Mouse (Mus musculus) hindbrain, embryonic 14.5 days (tissue): ENCODE measurements around the gene Abat. TPM values are rescaled to one million over a fixed set of nuclear protein-coding genes. Genes with fewer than 3 reads are reported as not detected.

Source experiments
- ATAC-seq: fragments of 200-750 bp; cut with Nextera tagmentation; 2 replicates; pipeline ENCODE4 v1.8.0; 2017; ENCODE audit warnings: moderate number of reproducible peaks, mild to moderate bottlenecking, moderate TSS enrichment, moderate library complexity; ENCODE audit not compliant: low FRiP score
- DNase-seq: peaks from one replicate; pipeline ENCODE4 v3.0.0-alpha.2; 2015; ENCODE audit warnings: low spot score
- H3K27ac ChIP-seq: fragments of 300-500 bp; sonication (generic); 2 replicates; pipeline ENCODE4 v1.5.1; 2014; ENCODE audit warnings: mild to moderate bottlenecking, moderate library complexity
- H3K27me3 ChIP-seq: fragments of 300-500 bp; sonication (generic); 2 replicates; pipeline ENCODE4 v1.6.1; 2014; ENCODE audit warnings: mild to moderate bottlenecking, low read length, mixed read lengths; ENCODE audit not compliant: control insufficient read depth, insufficient read depth
- H3K36me3 ChIP-seq: fragments of 300-500 bp; sonication (generic); replicated peaks from 2 replicates; pipeline ENCODE4 v1.6.1; 2014; ENCODE audit not compliant: control insufficient read depth, insufficient read depth
- H3K4me1 ChIP-seq: fragments of 300-500 bp; sonication (generic); replicated peaks from 2 replicates; pipeline ENCODE4 v1.6.1; 2014; ENCODE audit warnings: antibody characterized with exemption, low read length, mixed read lengths; ENCODE audit not compliant: control insufficient read depth, insufficient read depth
- H3K4me2 ChIP-seq: fragments of 300-500 bp; sonication (generic); replicated peaks from 2 replicates; pipeline ENCODE4 v1.6.1; 2014; ENCODE audit warnings: mild to moderate bottlenecking, moderate library complexity
- H3K4me3 ChIP-seq: fragments of 300-500 bp; sonication (generic); replicated peaks from 2 replicates; pipeline ENCODE4 v1.5.1; 2014; ENCODE audit warnings: mild to moderate bottlenecking, low read length
- H3K9ac ChIP-seq: fragments of 300-500 bp; sonication (generic); 2 replicates; pipeline ENCODE4 v1.6.1; 2014
- H3K9me3 ChIP-seq: fragments of 300-500 bp; sonication (generic); 2 replicates; pipeline ENCODE4 v1.6.1; 2016; ENCODE audit warnings: low read length; ENCODE audit not compliant: control insufficient read depth
- WGBS: fragments of 180-500 bp; shearing (Covaris S2); extraction: QIAGEN DNeasy Blood & Tissue Kit; methylation state at CpG from one replicate; pipeline ENCODE4 v1.1.7; 2014; 5-methylcytosine and 5-hydroxymethylcytosine counted together
- polyA plus RNA-seq: library from polyadenylated mRNA; unstranded; fragments of >200 nt; fragmentation: Nextera tagmentation; extraction: Ambion mirVana; gene quantifications from 2 replicates; pipeline ENCODE4 v1.2.1, GENCODE M21; 2014

Abat gene
- polyA plus RNA-seq, 1 experiment from 2014 or later = 69.5 TPM

DNA sequence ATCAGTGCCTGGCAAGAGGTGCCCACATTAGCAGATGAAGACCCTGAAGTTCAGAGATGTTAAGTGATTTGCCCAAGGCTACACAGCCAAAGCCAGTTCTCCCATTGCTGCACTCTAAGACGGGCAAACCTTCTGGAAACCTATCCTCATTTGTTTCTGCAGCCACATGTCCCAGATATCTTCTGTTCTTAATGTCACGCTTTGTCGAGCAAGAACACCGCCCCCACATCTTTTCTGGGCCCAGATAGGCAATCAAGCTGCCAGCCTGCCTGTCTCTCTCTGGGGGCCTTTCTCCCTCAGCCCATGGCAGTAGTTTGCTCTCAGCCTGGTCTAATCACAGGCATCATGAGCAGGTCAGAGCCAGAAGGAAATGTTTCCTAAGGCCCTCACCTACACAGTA lies 83.1 kb downstream of the Abat start:
- Histone ChIP-seq H3K9me3 (no peaks in the 10 kb centered on the region), H3K36me3 (peaks cover 6% of the 10 kb centered on the region; the same call in 1 of the 2 replicates), H3K4me3 (no peak overlapping the region), H3K4me2 (no peak overlapping the region), H3K27me3 (no peaks in the 10 kb centered on the region), H3K27ac (no peak overlapping the region), H3K4me1 (no peaks in the 10 kb centered on the region), H3K9ac (no peak overlapping the region)
- ATAC-seq (no peak), DNase-seq (no peak)
- WGBS = 57% methylated on average over 4 of the region's 4 CpGs

DNA sequence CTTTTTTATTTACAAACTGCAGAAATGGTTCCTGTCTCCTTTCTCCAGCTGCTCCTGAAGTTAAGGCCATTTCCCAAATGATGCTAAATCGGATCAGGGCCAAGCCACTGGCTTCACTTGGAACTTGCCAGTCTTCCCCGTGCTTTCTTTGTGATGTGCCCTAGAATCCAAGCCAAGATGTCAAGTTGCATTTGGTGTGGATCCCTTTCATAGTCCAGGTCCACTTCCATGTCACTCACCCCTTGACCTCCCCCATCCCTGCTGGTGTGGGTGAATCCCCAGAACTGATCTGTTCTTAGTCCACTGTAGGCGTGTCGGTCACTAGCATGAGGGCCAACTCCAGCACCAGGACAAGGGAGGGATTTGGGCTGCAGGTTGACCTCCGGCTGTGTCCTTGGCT lies 84.3 kb downstream of the Abat start:
- Histone ChIP-seq H3K4me3 (no peak overlapping the region), H3K9ac (no peak overlapping the region), H3K36me3 (peaks cover 15% of the 10 kb centered on the region; the same call in 1 of the 2 replicates), H3K27me3 (no peaks in the 10 kb centered on the region), H3K4me2 (no peak overlapping the region), H3K27ac (no peak overlapping the region), H3K4me1 (no peaks in the 10 kb centered on the region), H3K9me3 (no peaks in the 10 kb centered on the region)
- WGBS = 89% methylated on average over 5 of the region's 5 CpGs
- DNase-seq (no peak), ATAC-seq (no peak)

DNA sequence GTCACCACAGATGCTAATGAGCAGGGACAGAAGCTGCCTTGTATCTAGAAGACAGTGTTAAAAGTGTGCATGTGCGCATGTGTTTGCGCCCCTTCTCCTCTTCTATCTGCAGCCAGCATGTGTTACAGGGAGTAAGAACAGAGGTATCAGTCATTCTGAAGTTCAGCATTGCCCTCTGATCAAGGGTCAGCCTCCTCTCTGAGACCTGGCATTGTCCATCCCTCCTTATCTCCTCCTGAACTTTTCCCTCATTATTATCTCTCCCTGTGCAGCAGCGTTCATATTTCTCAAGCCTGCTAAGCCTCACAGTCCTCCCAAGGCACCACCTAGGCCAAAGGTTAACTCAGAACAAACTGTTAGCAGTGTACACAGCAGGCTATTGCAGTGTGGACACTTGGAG lies 90.6 kb downstream of the Abat start:
- Histone ChIP-seq H3K36me3 (peaks cover 35% of the 10 kb centered on the region), H3K9me3 (no peaks in the 10 kb centered on the region), H3K4me3 (no peak overlapping the region), H3K27ac (no peak overlapping the region), H3K9ac (no peak overlapping the region), H3K4me2 (no peak overlapping the region), H3K4me1 (no peaks in the 10 kb centered on the region), H3K27me3 (no peaks in the 10 kb centered on the region)
- 88% methylated on average over 3 of the region's 3 CpGs for WGBS
- no peak for DNase-seq
- ATAC-seq = no peak

DNA sequence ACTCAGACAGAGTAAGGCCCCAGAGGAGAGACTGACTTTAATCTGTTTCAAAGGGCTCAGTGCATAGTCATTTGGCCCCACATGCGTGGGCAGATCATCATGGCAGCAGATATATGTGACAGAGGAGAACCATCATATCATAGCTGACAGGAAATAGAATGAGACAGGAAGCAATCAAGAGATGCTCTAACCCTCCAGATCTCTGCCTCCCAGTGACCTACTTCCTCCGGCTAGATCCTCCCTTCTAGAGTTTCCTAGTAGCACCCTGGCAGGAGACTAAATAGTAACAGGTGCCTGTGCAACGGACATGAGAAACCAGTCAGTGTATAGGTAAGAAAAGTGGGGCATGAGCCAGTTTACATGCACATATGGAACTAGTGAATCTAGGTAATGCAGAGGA lies 97.2 kb downstream of the Abat start:
- ATAC-seq (no peak), DNase-seq (no peak)
- Histone ChIP-seq H3K36me3 (peaks cover 44% of the 10 kb centered on the region), H3K9ac (no peak overlapping the region), H3K27me3 (no peaks in the 10 kb centered on the region), H3K27ac (no peak overlapping the region), H3K9me3 (no peaks in the 10 kb centered on the region), H3K4me3 (no peak overlapping the region), H3K4me1 (no peaks in the 10 kb centered on the region), H3K4me2 (no peak overlapping the region)
- WGBS = 88% methylated on average over 3 of the region's 3 CpGs

DNA sequence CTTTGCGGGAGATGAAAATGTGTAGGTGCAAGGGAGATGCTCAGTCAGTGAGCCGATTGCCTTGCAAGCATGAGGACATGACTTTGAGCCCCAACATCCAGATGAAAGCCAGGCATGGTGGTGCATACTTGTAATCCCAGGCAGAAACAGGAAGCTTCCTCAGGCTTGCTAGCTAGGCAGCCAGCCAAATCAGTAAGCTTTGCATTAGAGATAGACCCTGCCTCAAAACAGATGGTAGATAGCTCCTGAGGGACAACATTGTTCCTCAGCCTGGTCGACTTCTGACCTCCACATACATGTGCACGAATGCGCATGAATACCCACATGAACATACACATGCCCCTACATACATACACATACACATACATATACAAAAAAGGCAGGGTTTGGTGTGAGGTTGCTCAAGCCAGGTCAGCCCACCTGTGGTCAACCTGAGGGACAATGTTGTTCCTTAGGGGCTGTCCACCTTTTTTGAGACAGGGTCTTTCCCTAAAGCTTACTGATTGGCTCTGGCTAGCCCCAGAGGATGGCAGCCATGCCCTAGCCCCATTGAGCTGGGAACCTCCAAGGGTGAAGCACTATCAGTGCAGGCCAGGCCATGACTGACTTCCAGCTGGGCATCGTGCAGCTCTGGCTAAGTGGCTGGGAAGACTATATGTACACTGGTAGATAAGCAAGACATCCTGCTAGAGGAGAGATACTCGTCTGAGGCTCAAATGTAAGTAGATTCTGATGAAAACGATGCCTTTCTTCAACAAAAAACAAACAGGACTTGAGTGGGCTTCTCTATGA lies 99.2 kb downstream of the Abat start:
- DNase-seq = no peak
- no peak overlapping the region for H3K4me2 ChIP-seq
- H3K4me3 ChIP-seq = no peak overlapping the region
- H3K9me3 ChIP-seq = no peaks in the 10 kb centered on the region
- WGBS = 88% methylated on average over 8 of the region's 8 CpGs
- no peaks in the 10 kb centered on the region for H3K27me3 ChIP-seq
- H3K36me3 ChIP-seq = peaks cover 44% of the 10 kb centered on the region
- H3K27ac ChIP-seq = no peak overlapping the region
- no peak overlapping the region for H3K9ac ChIP-seq
- no peaks in the 10 kb centered on the region for H3K4me1 ChIP-seq
- no peak for ATAC-seq

DNA sequence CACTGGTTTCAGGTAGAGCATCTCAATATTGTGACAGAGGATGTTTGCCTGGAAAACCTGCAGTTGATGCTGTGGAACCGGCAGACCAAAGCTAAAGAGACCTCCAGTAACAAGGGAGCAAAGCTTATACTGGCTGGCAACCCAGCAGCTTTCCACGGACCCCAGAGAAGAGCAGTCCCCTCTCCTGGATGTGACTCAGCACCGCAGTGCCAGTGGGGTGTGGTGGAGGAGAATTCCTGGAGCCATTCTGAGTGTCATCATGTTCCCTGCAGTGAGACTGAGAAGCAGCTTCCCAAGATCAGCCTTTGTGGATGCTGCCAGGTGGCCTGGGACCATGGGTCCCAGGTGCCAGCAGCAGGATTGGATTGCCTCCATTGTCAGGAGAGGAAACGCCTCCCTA lies 99.8 kb downstream of the Abat start:
- peaks cover 44% of the 10 kb centered on the region for H3K36me3 ChIP-seq
- DNase-seq (no peak), ATAC-seq (no peak)
- no peak overlapping the region for H3K4me3 ChIP-seq
- H3K4me1 ChIP-seq = no peaks in the 10 kb centered on the region
- no peak overlapping the region for H3K9ac ChIP-seq
- H3K27ac ChIP-seq = no peak overlapping the region
- H3K27me3 ChIP-seq = no peaks in the 10 kb centered on the region
- WGBS = 94% methylated on average over 4 of the region's 4 CpGs
- no peak overlapping the region for H3K4me2 ChIP-seq
- H3K9me3 ChIP-seq = no peaks in the 10 kb centered on the region

DNA sequence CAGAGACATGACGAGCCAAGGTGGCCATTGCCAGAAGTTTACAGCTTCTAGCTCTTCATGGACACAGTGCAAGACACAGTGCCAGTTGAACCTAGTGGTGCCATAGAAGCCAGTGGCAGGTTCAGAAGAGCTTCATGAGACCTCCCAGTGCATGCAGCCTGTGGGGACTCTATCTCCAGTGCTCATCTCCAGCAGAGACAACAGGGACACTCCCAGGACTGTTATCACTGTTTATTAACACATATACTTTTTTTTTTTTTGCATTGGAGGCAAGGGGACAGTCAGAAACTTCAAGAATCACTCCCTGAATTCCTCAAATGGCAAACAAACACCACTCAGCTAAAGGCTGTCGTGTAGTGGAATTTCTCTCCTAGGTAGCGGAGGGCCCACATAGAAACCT lies 100.2 kb downstream of the Abat start:
- Histone ChIP-seq H3K36me3 (peaks cover 46% of the 10 kb centered on the region), H3K9ac (no peak overlapping the region), H3K4me1 (no peaks in the 10 kb centered on the region), H3K4me3 (no peak overlapping the region), H3K4me2 (no peak overlapping the region), H3K27ac (no peak overlapping the region), H3K9me3 (no peaks in the 10 kb centered on the region), H3K27me3 (no peaks in the 10 kb centered on the region)
- ATAC-seq = no peak
- WGBS = 93% methylated on average over 3 of the region's 3 CpGs
- DNase-seq = no peak

DNA sequence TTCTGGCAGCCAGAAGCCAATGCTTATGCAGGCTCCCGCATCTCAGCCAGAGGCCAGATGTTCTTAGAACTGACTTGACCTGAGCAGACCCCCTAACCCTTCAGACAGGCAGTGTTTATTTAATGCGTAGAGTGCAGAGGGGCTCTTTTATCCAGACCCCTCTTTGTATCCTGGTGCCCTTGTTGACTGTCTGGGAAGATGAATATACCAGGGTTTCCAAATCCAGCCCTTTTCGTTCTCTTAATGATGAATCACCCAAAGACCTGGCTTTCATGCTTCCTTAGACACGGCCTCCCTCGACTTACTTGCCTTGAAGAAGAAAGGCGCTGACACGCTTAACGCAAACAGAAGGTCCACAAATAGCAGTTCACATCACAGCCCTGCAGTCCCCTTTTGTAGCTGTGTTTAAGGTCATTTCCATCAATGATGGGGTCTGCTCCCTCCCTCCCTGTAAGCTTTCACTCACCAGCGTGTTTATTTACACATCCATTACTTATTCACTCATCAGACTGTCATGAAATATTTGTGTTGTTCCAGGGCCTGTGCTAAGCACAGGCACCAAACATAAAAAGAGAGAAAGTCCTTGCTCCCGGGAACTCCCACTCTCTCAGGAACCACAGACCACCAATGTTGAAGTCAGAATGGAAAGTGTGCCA lies 106.6 kb downstream of the Abat start:
- WGBS = 17% methylated on average over 10 of the region's 10 CpGs
- Histone ChIP-seq H3K4me3 (no peak overlapping the region), H3K36me3 (peaks cover 30% of the 10 kb centered on the region), H3K9ac (no peak overlapping the region), H3K27me3 (no peaks in the 10 kb centered on the region), H3K27ac (no peak overlapping the region), H3K4me2 (no peak overlapping the region), H3K4me1 (no peaks in the 10 kb centered on the region), H3K9me3 (no peaks in the 10 kb centered on the region)
- DNase-seq (no peak), ATAC-seq (no peak)

DNA sequence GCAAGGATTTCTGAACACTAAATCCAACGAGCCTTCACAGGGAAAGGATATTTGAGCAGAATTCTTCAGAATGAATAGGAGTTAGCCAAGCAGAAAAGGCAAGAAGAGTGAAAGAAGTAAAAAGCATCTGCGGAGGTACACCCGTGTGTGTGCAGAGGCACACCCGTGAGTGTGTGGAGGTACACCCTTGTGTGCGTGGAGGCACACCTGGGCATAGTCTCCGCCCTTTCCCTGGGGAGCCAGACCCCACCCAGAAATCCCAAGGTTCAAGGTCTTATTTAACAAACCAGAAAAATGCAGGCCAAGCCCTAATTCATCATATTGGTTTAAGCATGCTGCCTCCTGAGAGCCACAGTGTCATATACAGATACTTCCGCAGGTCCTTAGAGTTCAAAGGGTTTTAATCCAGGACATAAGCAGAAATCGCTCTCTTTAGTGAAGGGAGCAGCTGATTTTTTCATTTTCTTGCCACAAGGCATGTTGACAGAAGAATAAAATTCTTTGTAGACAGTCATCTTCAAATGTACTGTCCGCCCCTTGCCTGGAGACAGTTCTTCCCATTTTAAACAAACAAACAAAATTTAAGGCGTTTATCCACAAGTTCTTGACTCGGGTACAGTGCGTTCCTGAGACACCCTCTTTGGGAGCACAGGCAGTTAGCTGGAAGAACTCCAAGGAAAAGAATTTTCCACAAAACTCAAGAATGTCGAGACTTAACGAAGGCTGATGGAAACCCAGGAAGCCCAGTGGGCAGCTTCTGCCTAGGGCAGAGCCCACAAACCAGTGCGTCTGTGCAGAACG lies 107.3 kb downstream of the Abat start:
- 78% methylated on average over 16 of the region's 16 CpGs for WGBS
- DNase-seq (no peak), ATAC-seq (no peak)

More for the DNA sequence above, 107.3 kb downstream of the Abat start:
- H3K27ac ChIP-seq = no peak overlapping the region
- H3K9ac ChIP-seq = no peak overlapping the region
- H3K4me1 ChIP-seq = no peaks in the 10 kb centered on the region
- H3K4me2 ChIP-seq = no peak overlapping the region
- no peak overlapping the region for H3K4me3 ChIP-seq
- H3K36me3 ChIP-seq = peaks cover 30% of the 10 kb centered on the region
- no peaks in the 10 kb centered on the region for H3K9me3 ChIP-seq
- H3K27me3 ChIP-seq = no peaks in the 10 kb centered on the region
